Mouse (Mus musculus): Measurements from ENCODE around the gene Rnase4.

Rnase4 gene

GRCm38 (mm10) chr14:51088166-51088969 lies 2.5 kb upstream of the Rnase4 start:
- peak; percentile 72 to 83 for DNase-seq (ENCODE audit: low spot score in 2 of 2)

- peak; percentile 95 to 96 for DNase-seq (ENCODE audit: low spot score in 2 of 2)
Observed at GRCm38 (mm10) chr14:51088970-51089673, 1.8 kb upstream of the Rnase4 start.

GRCm38 (mm10) chr14:51089674-51090076 lies 1.2 kb upstream of the Rnase4 start:
- no peak for DNase-seq (ENCODE audit: low spot score in 2 of 2)

- DNase-seq (ENCODE audit: low spot score in 2 of 2) = peak; percentile 76 to 83
Observed at GRCm38 (mm10) chr14:51090077-51090781, 648 bp upstream of the Rnase4 start.

- no peak for DNase-seq (ENCODE audit: low spot score in 2 of 2)
Observed at GRCm38 (mm10) chr14:51092073-51092620, 1.3 kb downstream of the Rnase4 start.

- DNase-seq (ENCODE audit: low spot score in 2 of 2) = peak; percentile 32 to 48
Observed at GRCm38 (mm10) chr14:51093496-51093895, 2.6 kb downstream of the Rnase4 start.

- DNase-seq (ENCODE audit: low spot score in 2 of 2) = no peak
Observed at GRCm38 (mm10) chr14:51094096-51094875, 3.4 kb downstream of the Rnase4 start.

- no peak for DNase-seq (ENCODE audit: low spot score in 2 of 2)
Observed at GRCm38 (mm10) chr14:51094921-51095320, 4.0 kb downstream of the Rnase4 start.

- DNase-seq (ENCODE audit: low spot score in 2 of 2) = no peak
Observed at GRCm38 (mm10) chr14:51095736-51096524, 5.1 kb downstream of the Rnase4 start.

- peak; percentile 72 for DNase-seq (ENCODE audit: low spot score in 2 of 2)
Observed at GRCm38 (mm10) chr14:51098300-51098699, 7.4 kb downstream of the Rnase4 start.

GRCm38 (mm10) chr14:51098921-51099320 lies 8.0 kb downstream of the Rnase4 start:
- no peak for DNase-seq (ENCODE audit: low spot score in 2 of 2)

GRCm38 (mm10) chr14:51101284-51101683 lies 10.4 kb downstream of the Rnase4 start:
- no peak for DNase-seq (ENCODE audit: low spot score in 2 of 2)

- DNase-seq (ENCODE audit: low spot score in 2 of 2) = peak; percentile 66 to 68
Observed at GRCm38 (mm10) chr14:51103217-51103616, 12.3 kb downstream of the Rnase4 start.

GRCm38 (mm10) chr14:51104366-51104765 lies 13.5 kb downstream of the Rnase4 start:
- no peak for DNase-seq (ENCODE audit: low spot score in 2 of 2)

GRCm38 (mm10) chr14:51106449-51106967 lies 15.6 kb downstream of the Rnase4 start:
- no peak for DNase-seq (ENCODE audit: low spot score in 2 of 2)

- DNase-seq (ENCODE audit: low spot score in 2 of 2) = no peak
Observed at GRCm38 (mm10) chr14:51111966-51112365, 21.1 kb downstream of the Rnase4 start.

- DNase-seq (ENCODE audit: low spot score in 2 of 2) = no peak
Observed at GRCm38 (mm10) chr14:51113476-51113875, 22.6 kb downstream of the Rnase4 start.

GRCm38 (mm10) chr14:51113916-51114560 lies 23.2 kb downstream of the Rnase4 start, which contains the start of gene Eddm3b:
Gene Eddm3b (plus strand): TSS chr14:51114426.
- DNase-seq (ENCODE audit: low spot score in 2 of 2) = no peak

- no peak for DNase-seq (ENCODE audit: low spot score in 2 of 2)
Observed at GRCm38 (mm10) chr14:51125684-51126083, 34.8 kb downstream of the Rnase4 start.
